Mouse (Mus musculus) adrenal gland, postnatal 36 days (tissue): ENCODE data around the gene Klhl2. TPM values are rescaled to one million over a fixed set of nuclear protein-coding genes. Genes with fewer than 3 reads are reported as not detected.

ENCODE experiments used
- DNase-seq, 2 experiments: peaks; one replicate each; pipeline ENCODE4 v3.0.0; 2021; ENCODE audit warnings: mixed read lengths in 1 of 2
- total RNA-seq, 2 experiments: library from RNA; stranded (reverse); gene quantifications; 2 replicates each; pipeline ENCODE4 v1.2.3; 2021

Klhl2 gene
- total RNA-seq, 2 experiments from 2014 or later = 63.8 to 79.3 TPM

DNA sequence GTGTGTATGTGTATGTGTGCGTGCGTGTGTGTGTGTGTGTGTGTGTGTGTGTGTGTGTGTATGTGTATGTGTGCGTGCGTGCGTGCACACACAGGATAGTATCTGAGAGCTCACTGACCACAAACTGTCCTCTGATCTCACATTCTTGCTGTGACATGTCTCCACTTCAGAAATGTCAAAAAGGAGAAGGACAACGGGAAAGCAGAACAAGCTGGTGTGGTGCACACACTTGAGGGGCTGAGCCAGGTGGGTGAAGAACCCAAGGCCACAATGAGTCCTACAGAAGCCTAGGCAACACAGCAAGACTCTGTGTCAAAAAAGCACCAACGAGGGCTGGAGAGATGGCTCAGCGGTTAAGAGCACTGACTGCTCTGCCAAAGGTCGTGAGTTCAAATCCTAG is 81.2 kb downstream of the Klhl2 start:
- DNase-seq = no peak

DNA sequence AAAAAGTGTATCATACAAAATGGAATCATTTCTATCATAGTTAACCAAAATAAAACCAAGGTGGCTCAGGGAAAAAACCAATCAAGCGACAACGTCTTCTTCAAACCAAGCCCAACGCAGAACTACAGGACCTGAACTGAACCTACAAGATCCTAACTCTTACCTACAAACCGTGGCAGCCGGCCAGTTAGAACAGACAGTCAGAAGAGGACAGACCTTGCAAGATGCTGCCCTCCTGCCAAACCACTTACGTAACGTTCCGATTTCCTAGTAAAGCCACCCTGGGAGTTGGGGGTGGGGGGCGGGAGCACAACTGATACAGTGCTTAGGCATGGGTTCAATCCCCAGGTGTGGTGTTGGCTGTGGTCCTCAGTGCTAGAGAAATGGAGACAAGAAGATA is 82.8 kb downstream of the Klhl2 start:
- peak; percentile 66 to 67 for DNase-seq

DNA sequence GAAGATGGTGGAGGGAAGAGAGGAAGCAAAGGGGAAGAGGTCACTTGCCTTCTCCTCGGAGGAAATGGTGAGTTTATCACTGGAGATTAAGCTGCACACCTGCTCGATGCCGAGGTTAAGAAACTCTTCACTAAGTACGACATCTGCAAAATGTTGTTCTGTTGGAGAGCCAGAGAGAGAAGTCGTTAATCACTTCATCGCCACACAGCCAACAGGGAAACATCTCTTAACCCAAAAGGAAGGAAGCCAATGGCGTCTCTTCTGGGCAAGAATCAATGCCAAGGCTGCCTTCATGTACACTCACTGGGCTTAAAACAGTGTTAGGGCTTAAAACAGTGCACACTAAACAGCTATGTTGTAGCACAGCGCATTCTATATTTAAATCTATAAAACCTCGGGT is 85.7 kb downstream of the Klhl2 start:
- no peak for DNase-seq

DNA sequence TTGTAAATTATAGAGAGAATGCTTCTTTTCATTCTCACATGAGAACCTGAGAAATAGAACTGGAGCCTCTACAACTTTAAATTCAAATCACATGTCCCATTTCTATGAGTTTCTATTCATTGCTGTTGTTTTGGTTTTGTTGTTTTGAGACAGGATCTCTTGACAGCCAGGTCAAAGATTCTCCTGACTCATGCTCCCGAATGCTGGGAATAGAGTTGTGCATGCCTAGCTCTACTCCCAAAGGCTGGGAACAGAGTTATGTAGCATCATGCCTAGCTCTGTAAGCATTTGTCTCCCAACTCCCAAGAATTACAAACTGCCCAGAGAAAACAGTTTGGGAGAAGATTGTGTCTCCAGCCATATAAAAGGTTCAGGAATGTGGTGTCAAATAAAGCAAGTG is 87.1 kb downstream of the Klhl2 start:
- DNase-seq = no peak

DNA sequence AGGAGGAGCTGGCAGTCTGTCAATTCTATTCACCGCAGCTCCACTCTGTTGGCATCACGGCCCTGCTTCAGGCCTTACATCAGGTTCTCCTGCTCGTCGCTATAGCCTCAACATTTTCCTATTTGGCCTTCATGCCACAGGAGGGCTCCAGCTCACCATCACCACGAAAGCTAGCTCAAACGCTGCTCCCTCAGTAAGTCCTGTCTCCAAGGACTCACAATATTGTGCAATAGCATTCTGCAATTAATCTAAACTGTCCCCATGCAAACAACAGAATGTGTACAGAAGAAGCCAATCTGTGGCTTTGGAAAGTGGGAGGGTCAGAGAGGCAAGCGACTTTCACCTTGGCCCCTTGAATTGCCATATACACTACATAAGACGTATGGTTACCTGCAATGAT is 88.4 kb downstream of the Klhl2 start:
- peak; percentile 56 to 60 for DNase-seq

DNA sequence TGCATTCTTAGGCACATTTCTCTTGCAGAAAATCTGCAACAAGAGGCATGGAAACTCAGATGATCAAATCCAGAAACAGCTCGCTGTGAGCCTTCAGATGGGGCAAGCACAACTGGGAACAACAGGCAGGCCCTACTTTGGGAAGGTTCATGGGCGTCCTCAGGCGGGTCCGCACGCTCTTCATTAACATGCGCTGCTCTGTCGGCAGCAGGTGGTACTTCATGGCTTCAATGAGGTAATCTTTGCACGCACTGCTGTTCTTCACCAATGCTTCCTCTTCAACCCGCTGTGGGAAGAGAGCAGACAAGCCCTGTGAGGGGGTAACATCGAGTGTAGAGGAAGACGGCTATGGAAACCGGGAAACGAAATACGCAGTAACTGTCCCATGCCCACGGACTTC is 91.9 kb downstream of the Klhl2 start:
- no peak for DNase-seq

DNA sequence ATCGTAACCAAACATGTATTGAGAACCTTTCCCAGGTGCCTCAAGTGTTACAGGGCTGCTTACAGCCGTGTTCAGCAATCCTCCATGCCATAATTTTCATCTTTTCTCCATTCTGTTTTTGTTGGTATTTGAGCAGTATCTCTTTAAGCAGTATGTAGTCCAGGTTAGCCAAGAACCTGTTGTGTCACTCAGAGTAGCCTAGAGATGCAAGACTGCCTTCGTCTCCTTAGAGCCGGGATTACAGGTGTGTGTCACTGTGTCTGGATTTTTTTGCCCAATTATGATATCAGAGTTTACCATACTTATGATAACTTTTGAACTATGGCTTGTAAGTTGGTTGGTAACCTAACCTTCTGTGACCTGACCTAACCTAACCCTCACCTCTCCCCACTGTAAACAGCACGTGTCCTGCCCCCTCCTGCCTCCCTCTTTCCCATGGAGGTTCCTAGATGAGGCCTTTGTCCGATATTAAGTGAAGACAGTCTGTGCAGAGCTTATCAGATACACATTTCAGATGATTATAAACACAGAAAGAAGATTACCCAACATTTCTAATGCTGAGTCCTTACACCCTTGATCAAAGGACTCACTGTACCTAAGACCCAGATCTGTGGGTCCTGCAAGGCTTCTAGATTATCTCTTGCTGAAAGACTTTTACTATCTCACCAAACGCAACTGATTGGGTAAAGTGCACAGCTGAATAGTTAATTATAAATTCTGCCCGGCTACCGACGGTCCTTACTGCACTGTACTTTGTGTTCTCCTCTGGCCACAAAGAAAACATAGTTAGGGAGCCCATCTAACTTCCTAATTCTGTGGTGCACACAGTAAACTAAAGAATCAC is 103.4 kb downstream of the Klhl2 start:
- DNase-seq = no peak

DNA sequence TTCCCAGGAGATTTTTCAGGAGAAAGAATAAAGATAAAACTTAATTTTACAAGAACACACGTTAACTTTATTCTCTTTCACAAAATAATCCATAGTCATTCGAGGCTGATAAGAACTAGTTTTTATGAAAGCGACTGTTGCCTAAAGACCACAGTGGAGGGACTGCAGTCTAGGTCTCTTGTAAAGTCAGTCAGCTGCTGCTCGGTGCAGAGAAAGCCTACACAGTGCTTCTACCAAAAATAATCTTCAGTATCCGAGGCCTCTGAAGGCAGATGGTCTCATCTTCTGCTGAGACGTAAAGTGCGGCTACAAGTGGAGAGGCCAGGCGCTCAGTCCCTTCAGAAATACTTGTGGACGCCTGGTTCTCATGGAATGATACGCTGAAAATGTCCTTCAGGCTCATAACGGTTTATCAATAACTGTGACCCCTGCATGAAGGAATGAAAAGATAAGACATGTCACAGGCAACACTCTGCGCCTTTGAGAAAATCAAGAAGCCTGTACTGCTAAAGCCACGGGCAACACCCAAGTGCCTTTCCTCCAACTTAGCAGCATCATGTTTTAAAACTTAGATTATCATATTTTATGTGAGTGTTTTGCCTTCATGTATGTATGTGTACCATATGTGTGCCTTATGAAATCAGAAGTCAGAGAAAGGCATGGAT is 109.1 kb downstream of the Klhl2 start:
- DNase-seq = no peak

DNA sequence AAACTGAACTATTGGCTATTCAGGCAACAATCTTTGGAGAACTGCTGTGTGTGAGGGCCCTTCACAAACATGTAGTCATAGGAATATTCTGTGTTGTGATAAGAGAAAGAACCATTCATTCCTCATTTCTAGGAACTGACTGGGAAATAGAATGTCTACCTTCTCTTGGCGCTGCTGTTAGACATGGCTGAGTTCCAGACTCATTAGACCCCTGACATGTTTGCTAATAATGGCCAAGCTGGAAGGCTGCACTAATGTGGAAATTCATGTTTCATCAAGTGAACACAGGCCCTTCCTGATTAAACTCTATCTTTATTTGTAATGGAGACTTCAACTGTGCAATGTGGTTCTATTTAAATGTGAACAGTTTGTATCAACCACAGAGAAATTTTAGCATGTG is 110.9 kb downstream of the Klhl2 start:
- no peak for DNase-seq

DNA sequence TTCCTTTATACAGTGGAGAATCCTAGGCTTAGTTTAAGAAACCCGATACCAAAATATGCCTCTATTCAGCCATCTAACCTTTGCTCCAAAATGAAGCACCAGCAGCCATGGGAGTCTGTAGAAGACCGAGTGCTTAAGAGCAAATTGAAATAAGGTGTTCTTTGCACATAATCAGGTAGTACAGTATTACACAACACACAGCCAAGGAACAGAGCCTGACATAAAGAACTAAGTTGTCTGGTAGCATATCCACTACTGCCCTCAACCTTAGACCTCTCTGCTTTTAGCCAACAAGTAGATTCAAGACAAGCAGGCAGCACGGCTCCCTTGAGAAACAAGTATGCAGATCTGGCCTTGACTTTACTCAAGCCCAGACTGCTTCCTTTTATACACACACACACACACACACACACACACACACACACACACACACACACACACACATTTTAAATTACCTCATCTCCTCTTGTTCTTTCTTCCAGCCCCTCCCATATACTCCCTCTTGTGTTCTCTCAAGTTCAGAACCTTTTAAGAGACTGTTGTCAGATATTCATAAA is 113.0 kb downstream of the Klhl2 start:
- DNase-seq = no peak

DNA sequence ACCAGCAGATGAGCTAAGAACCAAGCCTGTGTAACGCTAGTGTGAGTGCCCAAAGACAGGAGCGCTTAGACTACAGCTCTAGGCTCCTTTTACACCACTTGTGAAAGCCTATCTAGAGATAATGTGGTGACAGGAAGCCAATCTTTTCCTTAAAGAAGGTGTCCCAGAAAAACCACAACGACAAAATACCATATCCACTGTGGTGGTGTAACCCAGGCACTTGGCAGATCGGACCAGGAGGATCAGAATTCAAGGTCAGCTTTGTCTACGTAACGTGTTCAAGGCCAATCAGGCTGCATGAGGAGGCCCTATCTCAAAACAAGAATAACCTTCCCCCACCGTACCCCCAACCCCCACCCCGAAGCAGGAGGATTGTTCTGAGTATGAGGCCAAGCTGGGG is 114.7 kb downstream of the Klhl2 start:
- DNase-seq = peak in 1 of 2 experiments; percentile 34

DNA sequence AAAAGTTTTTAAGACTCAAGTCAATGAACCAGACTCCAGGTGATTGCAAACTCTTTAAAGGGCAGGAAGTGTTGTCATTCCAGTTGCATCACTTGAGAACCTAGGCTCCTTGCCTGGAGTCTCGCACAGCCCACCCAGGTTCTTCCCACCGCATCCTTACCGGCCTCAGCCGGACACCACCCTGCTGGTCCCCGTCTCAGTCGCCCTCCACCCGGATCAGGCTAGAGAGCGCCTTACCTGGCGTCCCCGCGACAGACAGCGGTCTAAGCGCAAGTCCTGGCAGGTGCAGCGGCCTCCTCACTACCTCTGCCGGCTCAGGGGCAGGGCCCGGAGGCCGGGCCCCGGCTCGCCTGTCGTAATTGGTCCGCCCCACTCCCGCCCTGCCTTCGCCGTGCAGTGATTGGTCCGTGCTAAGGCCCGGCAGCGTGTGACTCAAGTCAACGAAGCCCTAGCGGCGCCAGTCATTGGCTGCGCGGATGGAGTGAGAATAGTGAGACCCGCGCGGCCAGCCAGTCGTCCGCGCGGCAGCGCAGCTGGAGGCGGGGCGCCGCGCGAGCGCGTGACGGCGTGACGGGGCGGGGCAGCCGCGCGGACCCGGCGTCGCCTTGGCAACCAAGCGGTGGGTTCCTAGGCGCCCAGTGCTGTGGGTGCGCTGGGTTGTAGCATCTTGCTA is 116.4 kb downstream of the Klhl2 start, which contains the start of gene Msmo1:
TSS of gene Msmo1 (minus strand) at position 522 of the 673 bp plus-strand sequence.
- DNase-seq = peak; percentile 97 to 98

DNA sequence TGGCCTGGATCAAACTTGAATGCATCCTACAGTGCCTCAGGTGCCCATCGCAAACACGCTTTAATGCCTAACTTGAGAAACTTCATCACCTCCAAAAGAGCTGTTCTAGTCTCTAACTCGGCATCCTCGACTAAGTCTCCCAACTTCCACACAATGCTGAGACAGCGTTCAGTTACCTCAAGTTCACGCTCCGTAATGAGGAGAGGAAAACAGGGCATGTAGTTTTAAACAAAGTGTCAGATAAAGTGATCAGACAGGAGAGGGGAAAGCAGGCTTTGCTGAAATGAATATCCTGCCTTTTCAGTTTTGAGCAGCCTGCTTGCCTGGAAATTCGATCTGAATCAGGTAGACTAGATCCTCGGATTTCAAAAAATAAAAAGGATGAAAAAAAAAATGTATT is 117.2 kb downstream of the Klhl2 start:
- DNase-seq = no peak

DNA sequence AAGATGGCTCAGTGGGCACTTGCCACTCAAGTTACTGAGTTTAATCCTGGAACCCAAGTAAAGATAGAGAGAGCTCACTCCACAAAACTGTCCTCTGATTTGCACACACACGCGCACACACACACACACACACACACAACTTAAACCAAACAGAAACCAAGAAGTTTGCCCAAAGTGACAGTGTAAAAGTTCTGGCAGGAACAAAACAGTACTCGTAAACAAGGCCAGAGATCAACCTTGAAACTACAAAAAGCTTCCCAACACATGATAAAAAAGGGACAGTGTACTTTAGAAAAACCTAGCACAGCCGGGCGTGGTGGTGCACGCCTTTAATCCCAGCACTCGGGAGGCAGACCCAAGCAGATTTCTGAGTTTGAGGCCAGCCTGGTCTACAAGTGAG is 121.7 kb downstream of the Klhl2 start:
- peak in 1 of 2 experiments; percentile 32 for DNase-seq

DNA sequence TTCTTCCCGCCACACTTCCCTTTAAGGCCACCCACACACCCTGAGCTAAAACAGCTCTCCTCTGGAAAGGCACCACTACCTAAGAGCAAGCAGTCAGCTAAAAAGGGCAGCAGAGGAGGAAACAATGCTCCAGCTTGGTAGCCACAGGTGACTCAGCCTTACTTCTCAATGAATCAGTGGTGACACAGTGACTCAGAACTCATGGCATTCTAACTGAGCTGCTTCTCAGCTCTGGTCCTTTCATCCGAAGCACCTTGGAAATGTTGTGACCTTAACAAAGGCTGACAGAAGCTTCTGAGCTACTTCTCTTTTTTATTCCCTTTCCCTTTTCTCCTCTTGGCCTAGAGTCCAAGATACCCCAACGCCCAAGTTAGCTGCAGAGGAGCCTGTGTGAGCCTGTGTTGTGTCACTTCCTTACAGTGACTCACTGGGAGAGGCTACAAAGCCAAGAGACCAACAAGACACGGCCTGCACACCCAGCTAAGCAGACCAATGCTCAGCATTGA is 123.6 kb downstream of the Klhl2 start:
- DNase-seq = peak; percentile 60

DNA sequence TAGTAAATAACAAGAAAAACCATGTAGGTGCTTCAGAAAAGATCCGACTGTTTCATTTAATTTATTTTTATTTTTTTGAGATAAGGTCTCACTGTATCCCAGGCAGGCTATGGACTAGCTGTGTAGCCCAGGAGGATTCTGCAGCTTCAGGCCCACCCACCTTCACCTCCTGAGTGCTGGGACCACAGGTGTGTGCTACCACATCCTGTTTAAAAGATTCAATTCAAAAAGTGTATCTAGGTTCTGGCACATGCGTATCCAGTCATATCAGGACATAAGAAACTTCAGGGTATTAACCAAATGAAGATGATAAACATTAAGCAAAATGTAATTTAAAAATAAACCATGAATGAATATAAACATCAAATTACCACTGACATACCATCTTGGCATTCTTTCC is 126.6 kb downstream of the Klhl2 start:
- no peak for DNase-seq

DNA sequence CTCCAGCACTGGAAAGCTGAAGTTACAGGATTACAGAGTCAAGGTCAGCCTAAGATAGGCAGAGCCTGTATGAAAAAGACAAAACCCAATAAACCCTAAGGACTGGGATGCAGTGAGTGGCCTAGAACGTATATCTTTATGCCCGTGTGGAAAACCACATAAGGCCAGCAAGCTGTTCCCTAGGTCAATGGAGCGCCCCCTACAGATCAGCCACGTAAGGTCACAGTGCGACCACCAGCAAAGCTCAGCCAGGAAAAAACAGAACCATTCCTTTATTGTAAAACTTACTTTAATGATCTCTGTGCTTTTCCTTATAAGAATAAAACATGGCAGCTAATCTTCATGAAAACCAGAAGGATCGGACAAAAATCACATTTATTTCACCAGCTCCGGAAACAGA is 131.9 kb downstream of the Klhl2 start:
- DNase-seq = no peak

DNA sequence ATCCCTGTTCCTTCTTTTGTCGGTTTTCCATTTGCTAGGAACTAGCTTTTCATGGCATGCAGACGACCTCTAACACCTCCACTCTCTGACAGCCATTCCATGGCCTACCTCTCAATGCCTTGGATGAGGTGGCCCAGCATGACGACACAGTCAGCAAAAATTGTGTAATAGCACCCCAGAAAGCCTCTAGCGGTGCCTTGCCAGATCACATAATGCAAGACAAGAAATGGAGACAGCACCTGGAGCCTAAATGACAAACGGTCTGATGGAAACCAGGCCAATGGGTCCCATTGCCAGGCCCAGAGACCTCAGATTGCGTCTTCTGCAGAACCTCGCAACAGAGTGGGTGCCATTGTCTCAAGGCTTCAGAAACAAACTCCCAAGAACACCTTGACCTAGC is 137.3 kb downstream of the Klhl2 start:
- peak in 1 of 2 experiments; percentile 37 for DNase-seq

DNA sequence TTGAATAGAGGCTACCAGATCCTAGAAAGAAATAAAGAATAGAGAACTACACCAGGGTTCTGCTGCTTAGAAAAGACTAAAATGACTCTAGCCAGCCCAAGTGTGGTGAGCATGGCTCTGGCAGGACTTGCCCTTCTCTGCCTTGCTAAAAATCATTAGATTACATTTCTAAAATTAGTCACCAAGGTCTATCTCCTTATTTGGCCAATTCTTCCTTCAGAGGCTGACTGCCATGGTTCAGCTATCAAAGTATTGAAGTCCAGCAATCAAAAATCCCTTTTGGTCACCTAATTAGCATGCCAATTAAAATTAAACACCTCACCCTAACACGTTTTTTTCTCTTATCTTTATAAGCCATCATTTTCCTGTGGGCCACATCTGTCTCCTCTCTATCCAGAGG is 138.3 kb downstream of the Klhl2 start:
- DNase-seq = no peak

DNA sequence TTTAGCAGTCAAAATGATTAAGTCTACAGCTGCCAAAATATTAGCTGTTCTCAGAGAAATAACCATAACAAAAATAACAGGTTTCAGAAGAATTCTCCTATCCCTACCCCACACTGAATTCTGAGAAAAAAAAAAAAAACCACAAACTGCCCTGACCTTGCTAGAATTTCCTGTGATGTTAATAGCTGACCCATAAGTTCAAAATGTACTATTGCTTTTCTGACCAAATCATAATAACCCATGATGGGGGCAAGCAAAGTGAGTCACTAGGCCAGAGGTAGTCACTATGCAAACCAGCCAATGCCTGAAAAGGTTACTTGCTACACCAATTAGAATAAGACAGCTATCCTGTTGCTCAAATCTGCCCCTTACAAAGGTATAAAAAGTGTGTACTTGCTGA is 142.3 kb downstream of the Klhl2 start:
- DNase-seq = no peak

DNA sequence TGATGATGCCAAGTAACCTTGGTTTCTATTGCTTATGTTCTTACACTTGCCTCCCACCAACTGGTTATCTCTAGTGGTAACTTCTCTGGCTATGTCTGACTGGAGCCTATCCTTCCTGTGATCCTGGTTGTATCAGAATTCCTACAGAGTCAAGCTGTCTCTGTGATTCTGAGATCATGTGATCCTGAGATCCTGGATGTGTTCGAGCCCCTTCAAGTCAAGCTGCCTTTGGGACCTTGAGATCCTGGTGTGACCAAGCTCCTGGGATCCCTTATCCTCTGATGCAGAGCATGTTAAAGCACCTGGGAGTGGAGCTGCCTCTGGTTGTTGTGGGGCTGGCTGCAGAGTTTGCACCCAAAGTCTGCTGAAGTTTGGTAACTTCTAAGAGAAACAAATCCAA is 146.6 kb downstream of the Klhl2 start:
- no peak for DNase-seq

DNA sequence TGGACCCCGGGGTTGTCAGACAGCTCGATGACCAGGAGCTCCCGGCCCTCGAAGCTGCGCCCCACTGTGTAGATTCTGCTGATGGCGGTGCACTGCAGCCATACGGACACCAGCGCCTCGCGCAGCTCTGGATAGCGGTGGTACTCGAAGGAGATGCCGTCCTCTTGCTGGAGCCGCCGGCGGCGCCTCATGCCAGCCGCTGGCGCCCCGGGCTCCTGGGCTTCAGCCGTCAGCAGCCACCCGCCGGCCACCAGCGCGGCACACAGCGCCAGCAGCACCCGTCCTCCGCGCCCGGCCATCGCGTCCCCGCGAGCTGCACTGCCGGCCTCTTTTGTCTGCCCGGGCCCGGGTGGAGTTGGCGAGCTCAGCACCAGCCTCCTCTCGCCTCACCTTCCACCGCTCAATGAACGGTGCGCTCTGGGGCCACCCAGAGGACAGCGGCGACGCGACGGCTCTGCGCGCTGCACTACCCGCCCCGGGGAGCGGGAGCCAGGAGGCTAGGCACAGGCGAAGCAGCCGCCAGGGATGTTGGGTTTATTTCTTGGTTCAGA is 157.1 kb downstream of the Klhl2 start, which contains the start of gene Cpe:
TSS of gene Cpe (minus strand) at position 404 of the 551 bp plus-strand sequence.
- DNase-seq = peak; percentile 92
